Mouse (Mus musculus) midbrain, embryonic 11.5 days (tissue): ENCODE measurements around the gene D930048N14Rik. TPM values are rescaled to one million over a fixed set of nuclear protein-coding genes. Genes with fewer than 3 reads are reported as not detected.
A peak's percentile ranks its signal among the peaks of the same experiment; 100 is the strongest.

Source experiments
- ATAC-seq: fragments of 200-750 bp; cut with Nextera tagmentation; 2 replicates; pipeline ENCODE4 v1.8.0; 2017; ENCODE audit warnings: moderate TSS enrichment, moderate library complexity; ENCODE audit not compliant: low FRiP score
- DNase-seq: peaks from one replicate; pipeline ENCODE4 v3.0.0; 2015; ENCODE audit warnings: low spot score; ENCODE audit errors: missing footprints
- H3K27ac ChIP-seq: fragments of 300-500 bp; sonication (generic); 2 replicates; pipeline ENCODE4 v1.5.1; 2014; ENCODE audit warnings: low read depth, low read length
- H3K27me3 ChIP-seq: fragments of 300-500 bp; sonication (generic); 2 replicates; pipeline ENCODE4 v1.6.1; 2014; ENCODE audit warnings: mild to moderate bottlenecking, low read length, moderate library complexity, mixed read lengths; ENCODE audit not compliant: control insufficient read depth, insufficient read depth
- H3K36me3 ChIP-seq: fragments of 300-500 bp; sonication (generic); 2 replicates; pipeline ENCODE4 v1.6.1; 2014; ENCODE audit warnings: mild to moderate bottlenecking, low read length, moderate library complexity, mixed read lengths; ENCODE audit not compliant: control insufficient read depth, insufficient read depth
- H3K4me1 ChIP-seq: fragments of 300-500 bp; sonication (generic); 2 replicates; pipeline ENCODE4 v1.6.1; 2014; ENCODE audit warnings: low read length; ENCODE audit not compliant: control insufficient read depth, insufficient read depth
- H3K4me2 ChIP-seq: fragments of 300-500 bp; sonication (generic); 2 replicates; pipeline ENCODE4 v1.6.1; 2014; ENCODE audit warnings: mild to moderate bottlenecking, moderate library complexity
- H3K4me3 ChIP-seq: fragments of 300-500 bp; sonication (generic); 2 replicates; pipeline ENCODE4 v1.5.1; 2014; ENCODE audit warnings: low read depth, low read length
- H3K9ac ChIP-seq: fragments of 300-500 bp; sonication (generic); 2 replicates; pipeline ENCODE4 v1.6.1; 2014; ENCODE audit warnings: low read length
- H3K9me3 ChIP-seq: fragments of 300-500 bp; sonication (generic); 2 replicates; pipeline ENCODE4 v1.6.1; 2016; ENCODE audit warnings: low read length; ENCODE audit not compliant: control insufficient read depth
- WGBS: fragments of 180-500 bp; shearing (Covaris S2); extraction: QIAGEN DNeasy Blood & Tissue Kit; methylation state at CpG from one replicate; pipeline ENCODE4 v1.1.7; 2014; 5-methylcytosine and 5-hydroxymethylcytosine counted together
- polyA plus RNA-seq: library from polyadenylated mRNA; unstranded; fragments of >200 nt; fragmentation: Nextera tagmentation; extraction: Ambion mirVana; gene quantifications from 2 replicates; pipeline ENCODE4 v1.2.1, GENCODE M21; 2014

Gene D930048N14Rik
- polyA plus RNA-seq, 1 experiment from 2014 or later, result 0.18 TPM

GRCm38 (mm10) chr11:51646245-51646644 is 4.5 kb upstream of the D930048N14Rik start:
- Histone ChIP-seq H3K27ac (no peak overlapping the region), H3K36me3 (no peaks in the 10 kb centered on the region), H3K9ac (no peak overlapping the region), H3K4me2 (no peak overlapping the region), H3K4me3 (no peak overlapping the region), H3K9me3 (no peaks in the 10 kb centered on the region), H3K27me3 (peaks cover 10% of the 10 kb centered on the region), H3K4me1 (peaks cover 34% of the 10 kb centered on the region)
- no peak for ATAC-seq
- no peak for DNase-seq
- WGBS, result 87% methylated on average over 7 of the region's 7 CpGs

- no peak for DNase-seq
- H3K9me3 ChIP-seq, result no peaks in the 10 kb centered on the region
- H3K36me3 ChIP-seq, result no peaks in the 10 kb centered on the region
- no peak overlapping the region for H3K4me2 ChIP-seq
- WGBS, result 85% methylated on average over 15 of the region's 15 CpGs
- H3K9ac ChIP-seq, result no peak overlapping the region
- H3K27me3 ChIP-seq, result peaks cover 10% of the 10 kb centered on the region
- H3K4me1 ChIP-seq, result peaks cover 34% of the 10 kb centered on the region
- no peak overlapping the region for H3K27ac ChIP-seq
- no peak overlapping the region for H3K4me3 ChIP-seq
- ATAC-seq, result no peak
Observed at GRCm38 (mm10) chr11:51646751-51647667, 3.7 kb upstream of the D930048N14Rik start.

GRCm38 (mm10) chr11:51648566-51648965 is 2.2 kb upstream of the D930048N14Rik start:
- peak overlapping the region; percentile 35; the same call in 1 of the 2 replicates for H3K27ac ChIP-seq
- DNase-seq (peak; percentile 96), ATAC-seq (peak; percentile 77)
- H3K9ac ChIP-seq, result peak overlapping the region; percentile 74
- H3K9me3 ChIP-seq, result no peaks in the 10 kb centered on the region
- H3K27me3 ChIP-seq, result peaks cover 10% of the 10 kb centered on the region
- H3K4me2 ChIP-seq, result peak overlapping the region; percentile 94
- H3K4me1 ChIP-seq, result peaks cover 34% of the 10 kb centered on the region
- 12% methylated on average over 3 of the region's 3 CpGs for WGBS
- no peak overlapping the region for H3K4me3 ChIP-seq
- H3K36me3 ChIP-seq, result no peaks in the 10 kb centered on the region

- peak; percentile 10; the same call in 1 of the 2 replicates for ATAC-seq
- H3K4me2 ChIP-seq, result peak overlapping the region; percentile 94
- H3K4me1 ChIP-seq, result peaks cover 34% of the 10 kb centered on the region
- peak overlapping the region; percentile 74 for H3K9ac ChIP-seq
- peak; percentile 92 for DNase-seq
- peaks cover 10% of the 10 kb centered on the region for H3K27me3 ChIP-seq
- H3K9me3 ChIP-seq, result no peaks in the 10 kb centered on the region
- H3K27ac ChIP-seq, result peak overlapping the region; percentile 35; the same call in 1 of the 2 replicates
- 14% methylated on average over 11 of the region's 11 CpGs for WGBS
- H3K36me3 ChIP-seq, result no peaks in the 10 kb centered on the region
- H3K4me3 ChIP-seq, result peak overlapping the region; percentile 53
Observed at GRCm38 (mm10) chr11:51649111-51649888, 1.5 kb upstream of the D930048N14Rik start.

- Histone ChIP-seq H3K4me1 (peaks cover 34% of the 10 kb centered on the region), H3K4me2 (peak overlapping the region; percentile 94), H3K27me3 (peaks cover 10% of the 10 kb centered on the region), H3K9ac (peak overlapping the region; percentile 74), H3K4me3 (peak overlapping the region; percentile 53), H3K27ac (no peak overlapping the region), H3K9me3 (no peaks in the 10 kb centered on the region), H3K36me3 (no peaks in the 10 kb centered on the region)
- no peak for DNase-seq
- no peak for ATAC-seq
- WGBS, result 2% methylated on average over 7 of the region's 7 CpGs
Observed at GRCm38 (mm10) chr11:51649889-51650199, 910 bp upstream of the D930048N14Rik start.

GRCm38 (mm10) chr11:51650261-51650660 is 493 bp upstream of the D930048N14Rik start:
- peaks cover 34% of the 10 kb centered on the region for H3K4me1 ChIP-seq
- H3K9me3 ChIP-seq, result no peaks in the 10 kb centered on the region
- H3K9ac ChIP-seq, result peak overlapping the region; percentile 74
- H3K4me3 ChIP-seq, result peak overlapping the region; percentile 53
- no peaks in the 10 kb centered on the region for H3K36me3 ChIP-seq
- no peak overlapping the region for H3K27ac ChIP-seq
- ATAC-seq, result peak; percentile 15; the same call in 1 of the 2 replicates
- WGBS, result 1% methylated on average over 29 of the region's 30 CpGs
- peak overlapping the region; percentile 94 for H3K4me2 ChIP-seq
- DNase-seq, result peak; percentile 90
- H3K27me3 ChIP-seq, result peaks cover 10% of the 10 kb centered on the region

GRCm38 (mm10) chr11:51652889-51653418 is 2.2 kb downstream of the D930048N14Rik start:
- ATAC-seq (no peak), DNase-seq (no peak)
- Histone ChIP-seq H3K4me3 (no peak overlapping the region), H3K36me3 (no peaks in the 10 kb centered on the region), H3K9me3 (no peaks in the 10 kb centered on the region), H3K4me2 (no peak overlapping the region), H3K4me1 (peaks cover 30% of the 10 kb centered on the region), H3K27ac (no peak overlapping the region), H3K9ac (no peak overlapping the region), H3K27me3 (peaks cover 10% of the 10 kb centered on the region)
- WGBS, result 88% methylated on average over 4 of the region's 4 CpGs

GRCm38 (mm10) chr11:51653736-51654135 is 3.0 kb downstream of the D930048N14Rik start:
- WGBS, result 93% methylated on average over 6 of the region's 6 CpGs

More at GRCm38 (mm10) chr11:51653736-51654135, 3.0 kb downstream of the D930048N14Rik start:
- H3K9me3 ChIP-seq, result no peaks in the 10 kb centered on the region
- H3K36me3 ChIP-seq, result no peaks in the 10 kb centered on the region
- H3K4me2 ChIP-seq, result no peak overlapping the region
- no peak overlapping the region for H3K27ac ChIP-seq
- peaks cover 10% of the 10 kb centered on the region for H3K27me3 ChIP-seq
- peaks cover 22% of the 10 kb centered on the region for H3K4me1 ChIP-seq
- ATAC-seq (no peak), DNase-seq (no peak)
- no peak overlapping the region for H3K4me3 ChIP-seq
- no peak overlapping the region for H3K9ac ChIP-seq
